Mouse (Mus musculus): ENCODE data around the gene Tbc1d10c.

DNA sequence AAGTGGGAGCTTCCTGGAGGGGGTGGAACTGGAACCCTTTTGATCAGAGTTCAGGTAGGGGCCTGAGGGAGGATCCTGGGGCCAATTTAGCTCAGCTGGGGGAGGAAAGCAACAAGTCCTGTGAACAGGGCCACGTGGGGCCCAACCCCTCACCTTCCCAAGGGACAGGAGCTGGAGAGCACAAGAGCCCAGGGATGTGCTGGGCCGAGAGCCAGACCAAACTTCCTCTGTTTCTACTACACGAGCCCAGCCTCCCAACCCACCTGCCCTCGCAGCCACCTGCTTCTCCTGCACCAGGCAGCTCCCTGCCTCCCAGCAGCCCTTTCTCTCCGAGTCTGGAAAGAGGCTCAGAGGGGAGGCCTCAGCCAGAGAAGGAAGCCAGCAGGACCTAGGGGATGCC, 5.5 kb upstream of the Tbc1d10c start:
- TF ChIP-seq EP300 (IDR thresholded peaks at IDR 0.05; ENCODE audit: low read length): no peak
- no peak for TF ChIP-seq CTCF (conservative IDR thresholded peaks at IDR 0.05 in 1 of 2, IDR thresholded peaks at IDR 0.05 in 1 of 2; ENCODE audit: low read depth in 2 of 2, low read length in 2 of 2)
- TF ChIP-seq GABPA (IDR thresholded peaks at IDR 0.05; ENCODE audit: insufficient replicate concordance, low read depth, low read length): no peak
- TF ChIP-seq RCOR1 (conservative IDR thresholded peaks at IDR 0.05; ENCODE audit: low read depth, low read length): no peak
- no peak; the same call in 1 of the 2 replicates for TF ChIP-seq POLR2A (IDR thresholded peaks at IDR 0.05; ENCODE audit: low read depth, low read length)
